Comparison of ENCODE assay signal across 14 mouse cellular contexts in the genomic region with DNA sequence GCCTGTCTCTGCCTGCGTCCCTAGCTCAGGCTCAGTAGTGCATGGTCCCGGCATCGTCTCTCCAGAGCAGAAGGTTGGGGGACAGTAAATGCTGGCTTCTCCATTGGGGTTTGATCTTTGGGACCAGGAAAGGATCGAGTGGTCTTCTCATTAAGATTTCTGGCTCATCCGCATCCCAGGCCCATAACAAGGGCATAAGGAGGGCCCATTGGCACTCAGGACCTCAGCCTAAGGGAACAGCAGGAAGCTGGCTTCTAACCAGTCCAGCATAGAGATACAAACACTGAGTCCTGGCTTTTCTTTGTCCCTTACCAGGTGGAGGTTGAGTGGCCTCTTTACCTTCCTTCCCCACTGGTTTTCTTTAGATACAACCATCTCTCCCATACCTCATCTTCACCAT. TPM values are rescaled to one million over a fixed set of nuclear protein-coding genes. Genes with fewer than 3 reads are reported as not detected.
DNase-seq lines count a peak whose midpoint lies in the region; ATAC-seq lines count a peak whose summit lies in the region.
"Had no signal": no experiment of that assay in that cellular context is flagged by ENCODE, and none has a peak within 500 bp of the region (broad histone marks: within the 10 kb centered on the region; RNA-seq: fewer than 3 reads in every experiment).

No protein-coding gene starts in this region.

- intact Hi-C loops in heart, postnatal 10 days (cut with DNase I): no loop called here

- no peaks in the 10 kb centered on the region for H3K9me3 ChIP-seq in heart, embryonic 13.5 days
- H3K9me3 ChIP-seq in neural tube, embryonic 13.5 days: no peaks in the 10 kb centered on the region
- H3K9me3 ChIP-seq: liver, embryonic 13.5 days had no signal

- no peak for DNase-seq in heart, postnatal 10 days
- DNase-seq in neural tube, embryonic 10.5 days (ENCODE audit: extremely low spot score, low spot score): no peak
- peak; percentile 56 to 72 for DNase-seq in cerebellum, postnatal 14 days
- DNase-seq in kidney, postnatal 10 days: no peak
- no peak for DNase-seq in urinary bladder, adult 18-20 months (ENCODE audit: low spot score in 2 of 2)
- DNase-seq: adrenal gland, adult 2 months; kidney, adult 8-10 months; liver, embryonic 13.5 days; thymus, postnatal 4 days had no signal

- peaks cover 32% of the 10 kb centered on the region for H3K4me1 ChIP-seq in heart, embryonic 13.5 days
- peaks cover 37% of the 10 kb centered on the region for H3K4me1 ChIP-seq in neural tube, embryonic 13.5 days (replicated peaks)

- ATAC-seq in heart, embryonic 13.5 days (ENCODE audit: extremely low read depth, insufficient number of reproducible peaks, low FRiP score, low TSS enrichment): no peak
- no peak for ATAC-seq in neural tube, embryonic 13.5 days (ENCODE audit: low read depth)

- no peak overlapping the region for H3K9ac ChIP-seq in heart, embryonic 13.5 days
- H3K9ac ChIP-seq in neural tube, embryonic 13.5 days: no peak overlapping the region
- H3K9ac ChIP-seq: liver, embryonic 13.5 days had no signal

- H3K4me3 ChIP-seq in heart, embryonic 13.5 days: no peak overlapping the region
- no peak overlapping the region for H3K4me3 ChIP-seq in neural tube, embryonic 13.5 days
- H3K4me3 ChIP-seq: liver, embryonic 13.5 days had no signal

- H3K36me3 ChIP-seq in heart, embryonic 13.5 days: peaks cover 92% of the 10 kb centered on the region
- H3K36me3 ChIP-seq in neural tube, embryonic 13.5 days: peaks cover 70% of the 10 kb centered on the region

- no peak overlapping the region for H3K4me2 ChIP-seq in heart, embryonic 13.5 days
- no peak overlapping the region for H3K4me2 ChIP-seq in neural tube, embryonic 13.5 days
- H3K4me2 ChIP-seq: liver, embryonic 13.5 days had no signal

- H3K27me3 ChIP-seq in heart, embryonic 13.5 days (replicated peaks): no peaks in the 10 kb centered on the region
- no peaks in the 10 kb centered on the region for H3K27me3 ChIP-seq in neural tube, embryonic 13.5 days
- H3K27me3 ChIP-seq: liver, embryonic 13.5 days had no signal

- 64% methylated on average over 5 of the region's 5 CpGs for WGBS in heart, embryonic 13.5 days
- WGBS in neural tube, embryonic 13.5 days: 79% methylated on average over 5 of the region's 5 CpGs

- 0 out of 2 replicates have a peak overlapping the region, but pooled peaks have one; percentile 20 for H3K27ac ChIP-seq in heart, embryonic 13.5 days (replicated peaks)
- peak overlapping the region; percentile 33; the same call in 1 of the 2 replicates for H3K27ac ChIP-seq in neural tube, embryonic 13.5 days (replicated peaks)
- H3K27ac ChIP-seq: liver, embryonic 13.5 days had no signal

RNA-seq across cellular contexts. Expression of a gene that starts 8.8 kb away (rescaled TPM):
- polyA plus RNA-seq in heart, embryonic 13.5 days (2015; fragmentation: Nextera tagmentation; extraction: Ambion mirVana): 169 and 180 TPM in 2 replicates
- 100 to 1,000 TPM; 111 to 121 TPM for total RNA-seq in heart, postnatal 10 days (2021)
- 355 and 388 TPM in 2 replicates for polyA plus RNA-seq in neural tube, embryonic 13.5 days (2015; fragmentation: Nextera tagmentation; extraction: Ambion mirVana)

RNA-seq across cellular contexts. Expression of a gene that starts 21.8 kb away (rescaled TPM):
- 162 and 211 TPM in 2 replicates for polyA plus RNA-seq in heart, embryonic 13.5 days (2015; fragmentation: Nextera tagmentation; extraction: Ambion mirVana)
- total RNA-seq in heart, postnatal 10 days (2021): 1 to 10 TPM; 6.6 to 9.1 TPM
- 2.3 and 2.6 TPM in 2 replicates for polyA plus RNA-seq in neural tube, embryonic 13.5 days (2015; fragmentation: Nextera tagmentation; extraction: Ambion mirVana)
- total RNA-seq: granulocyte monocyte progenitor cell, adult 5-6 weeks; megakaryocyte, adult 5-6 weeks; MEL had no signal

RNA-seq across cellular contexts. Expression of a gene that starts 50.0 kb away (rescaled TPM):
- 106 and 108 TPM in 2 replicates for polyA plus RNA-seq in heart, embryonic 13.5 days (2015; fragmentation: Nextera tagmentation; extraction: Ambion mirVana)
- total RNA-seq in heart, postnatal 10 days (2021): 100 to 1,000 TPM; 119 to 130 TPM
- 94.0 and 96.6 TPM in 2 replicates for polyA plus RNA-seq in neural tube, embryonic 13.5 days (2015; fragmentation: Nextera tagmentation; extraction: Ambion mirVana)

Comparison
In these comparisons a context has a peak if more than half of its experiments do, and no peak if none do; other contexts are left out.
1. DNase-seq: peak in cerebellum, postnatal 14 days (2 of 2); none in heart, postnatal 10 days (0 of 2), neural tube, embryonic 10.5 days (single experiment), kidney, postnatal 10 days (single experiment) and urinary bladder, adult 18-20 months (0 of 2).
2. RNA of a gene that starts 21.8 kb away (polyA plus RNA-seq): 162 to 211 TPM in heart, embryonic 13.5 days; 2.3 to 2.6 TPM in neural tube, embryonic 13.5 days; every median in the first group is over 10 times any median in the second.